Mouse (Mus musculus): Measurements from ENCODE around the gene Kdr.

DNA sequence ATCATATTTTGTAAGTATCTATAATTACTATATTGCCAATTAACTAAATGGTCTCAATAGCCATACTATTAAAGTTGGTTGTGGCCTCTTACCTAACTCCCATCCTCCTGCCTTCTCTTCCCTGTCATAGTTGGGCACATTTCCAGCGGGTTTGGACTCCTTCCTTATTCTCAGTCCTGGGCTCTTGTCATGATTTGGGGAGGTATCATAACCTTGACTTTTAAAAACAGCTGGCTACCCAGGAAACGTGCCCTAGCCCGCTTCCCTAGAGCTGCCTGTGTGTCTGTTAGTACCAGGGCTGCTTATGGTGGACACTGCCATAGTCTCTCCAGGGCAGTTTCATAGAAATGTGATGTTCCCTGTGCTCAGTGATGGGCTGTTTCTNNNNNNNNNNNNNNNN lies 82.9 kb downstream of the Kdr start:
- TF ChIP-seq CTCF (IDR thresholded peaks at IDR 0.05; ENCODE audit: low read depth) (no peak), EP300 (optimal IDR thresholded peaks at IDR 0.05) (no peak)
